Comparison of ENCODE assay signal across 9 mouse cellular contexts in genomic region chr17:56715360-56715759, GRCm38 (mm10). TPM values are rescaled to one million over a fixed set of nuclear protein-coding genes. Genes with fewer than 3 reads are reported as not detected.
DNase-seq lines count a peak whose midpoint lies in the region; ATAC-seq and TF ChIP-seq lines count a peak whose summit lies in the region.
"Had no signal": no experiment of that assay in that cellular context is flagged by ENCODE, and none has a peak within 500 bp of the region (broad histone marks: within the 10 kb centered on the region; RNA-seq: fewer than 3 reads in every experiment).

No protein-coding gene starts in this region.

- H3K27me3 ChIP-seq in heart, embryonic 13.5 days (replicated peaks) = no peaks in the 10 kb centered on the region
- no peaks in the 10 kb centered on the region for H3K27me3 ChIP-seq in G1E (ENCODE audit: insufficient read depth, low read length)
- H3K27me3 ChIP-seq in embryonic facial prominence, embryonic 15.5 days = no peaks in the 10 kb centered on the region
- H3K27me3 ChIP-seq in limb, embryonic 14.5 days (ENCODE audit: control insufficient read depth, insufficient read depth, low read length) = no peaks in the 10 kb centered on the region
- H3K27me3 ChIP-seq: Patski had no signal

- WGBS in heart, embryonic 13.5 days = 53% methylated on average over 11 of the region's 11 CpGs
- WGBS in embryonic facial prominence, embryonic 15.5 days = 54% methylated on average over 11 of the region's 11 CpGs
- 50% methylated on average over 11 of the region's 11 CpGs for WGBS in limb, embryonic 14.5 days

- peak overlapping the region; percentile 89 for H3K9ac ChIP-seq in heart, embryonic 13.5 days
- H3K9ac ChIP-seq in embryonic facial prominence, embryonic 15.5 days = no peak overlapping the region
- H3K9ac ChIP-seq in limb, embryonic 14.5 days (ENCODE audit: low read depth, low read length, severe bottlenecking) = 0 out of 2 replicates have a peak overlapping the region, but pooled peaks have one; percentile 69

- no peak for TF ChIP-seq CTCF in G1E (IDR thresholded peaks at IDR 0.05; ENCODE audit: low read depth, low read length)

- no peak overlapping the region for H3K27ac ChIP-seq in heart, embryonic 13.5 days (replicated peaks)
- H3K27ac ChIP-seq in embryonic facial prominence, embryonic 15.5 days (replicated peaks) = no peak overlapping the region
- H3K27ac ChIP-seq in limb, embryonic 14.5 days (replicated peaks; ENCODE audit: low read depth, low read length) = no peak overlapping the region

- H3K4me3 ChIP-seq in heart, embryonic 13.5 days = peak overlapping the region; percentile 71
- peak overlapping the region; percentile 86; the same call in 1 of the 2 replicates for H3K4me3 ChIP-seq in G1E (ENCODE audit: low read depth, low read length)
- H3K4me3 ChIP-seq in embryonic facial prominence, embryonic 15.5 days (replicated peaks) = peak overlapping the region; percentile 89; the same call in 1 of the 2 replicates
- peak overlapping the region; percentile 53; the same call in 1 of the 2 replicates for H3K4me3 ChIP-seq in limb, embryonic 14.5 days (replicated peaks; ENCODE audit: low read length)

- peaks cover 32% of the 10 kb centered on the region for H3K36me3 ChIP-seq in heart, embryonic 13.5 days
- H3K36me3 ChIP-seq in G1E (replicated peaks) = peaks cover 70% of the 10 kb centered on the region
- H3K36me3 ChIP-seq in embryonic facial prominence, embryonic 15.5 days = peaks cover 25% of the 10 kb centered on the region
- H3K36me3 ChIP-seq in limb, embryonic 14.5 days (ENCODE audit: control insufficient read depth, insufficient read depth, low read length) = peaks cover 35% of the 10 kb centered on the region

- ATAC-seq in heart, embryonic 13.5 days (ENCODE audit: extremely low read depth, insufficient number of reproducible peaks, low FRiP score, low TSS enrichment) = no peak
- ATAC-seq in G1E (ENCODE audit: extremely low read depth, insufficient number of reproducible peaks, low FRiP score, poor library complexity, severe bottlenecking) = no peak
- ATAC-seq in embryonic facial prominence, embryonic 15.5 days (ENCODE audit: insufficient number of reproducible peaks, low FRiP score, low TSS enrichment, low read depth) = no peak
- no peak for ATAC-seq in limb, embryonic 14.5 days (ENCODE audit: low FRiP score, low read depth)
- ATAC-seq: Patski had no signal

- no peak for TF ChIP-seq POLR2A in limb, embryonic 14.5 days (IDR thresholded peaks at IDR 0.05; ENCODE audit: borderline replicate concordance, extremely low read depth, insufficient read depth, insufficient read length)

- peaks cover 42% of the 10 kb centered on the region for H3K4me1 ChIP-seq in heart, embryonic 13.5 days
- H3K4me1 ChIP-seq in G1E (ENCODE audit: insufficient read depth, low read depth, low read length) = peaks cover 62% of the 10 kb centered on the region
- peaks cover 37% of the 10 kb centered on the region for H3K4me1 ChIP-seq in embryonic facial prominence, embryonic 15.5 days
- H3K4me1 ChIP-seq in limb, embryonic 14.5 days (ENCODE audit: control insufficient read depth, insufficient read depth, low read length) = peaks cover 18% of the 10 kb centered on the region

- H3K4me2 ChIP-seq in heart, embryonic 13.5 days = peak overlapping the region; percentile 87
- peak overlapping the region; percentile 84 for H3K4me2 ChIP-seq in embryonic facial prominence, embryonic 15.5 days (replicated peaks)
- peak overlapping the region; percentile 65 for H3K4me2 ChIP-seq in limb, embryonic 14.5 days (replicated peaks; ENCODE audit: low read depth, low read length, severe bottlenecking)

- H3K9me3 ChIP-seq in heart, embryonic 13.5 days = no peaks in the 10 kb centered on the region
- H3K9me3 ChIP-seq in G1E (replicated peaks) = no peaks in the 10 kb centered on the region
- H3K9me3 ChIP-seq in embryonic facial prominence, embryonic 15.5 days (replicated peaks) = no peaks in the 10 kb centered on the region
- no peaks in the 10 kb centered on the region for H3K9me3 ChIP-seq in limb, embryonic 14.5 days (ENCODE audit: control insufficient read depth, low read length)

- no peak for DNase-seq in heart, adult 18-20 months
- no peak for DNase-seq in G1E (ENCODE audit: low spot score)
- no peak for DNase-seq in limb, embryonic 14.5 days (ENCODE audit: low spot score)
- DNase-seq in left cerebral cortex, adult 11 months (ENCODE audit: low spot score) = no peak
- DNase-seq in right cerebral cortex, postnatal 10 days (ENCODE audit: low spot score in 2 of 2) = no peak
- DNase-seq in B cell, adult 2 months = no peak

RNA-seq across cellular contexts. Expression of gene Ndufa11, which starts 2.2 kb away (rescaled TPM):
- polyA plus RNA-seq in heart, embryonic 13.5 days (2015; fragmentation: Nextera tagmentation; extraction: Ambion mirVana) = 783 and 886 TPM in 2 replicates
- 100 to 1,000 TPM; 844 to 954 TPM for total RNA-seq in heart, adult 18-20 months (2021)
- total RNA-seq in G1E (2014; fragmentation: Nextera tagmentation) = 60.5 and 74.9 TPM in 2 replicates
- total RNA-seq in G1E (2017) = 186 and 247 TPM in 2 replicates
- polyA plus RNA-seq in G1E (2012) = 270 and 319 TPM in 2 replicates
- 422 and 425 TPM in 2 replicates for polyA plus RNA-seq in embryonic facial prominence, embryonic 15.5 days (2015; fragmentation: Nextera tagmentation; extraction: Ambion mirVana)
- 251 and 322 TPM in 2 replicates for polyA plus RNA-seq in limb, embryonic 14.5 days (2012; rRNA removed)
- 469 and 480 TPM in 2 replicates for polyA plus RNA-seq in limb, embryonic 14.5 days (2014; fragmentation: Nextera tagmentation; extraction: Ambion mirVana)

RNA-seq across cellular contexts. Expression of gene Vmac, which starts 2.5 kb away (rescaled TPM):
- 12.7 and 13.3 TPM in 2 replicates for polyA plus RNA-seq in heart, embryonic 13.5 days (2015; fragmentation: Nextera tagmentation; extraction: Ambion mirVana)
- 1 to 10 TPM; 3.3 to 4.5 TPM for total RNA-seq in heart, adult 18-20 months (2021)
- total RNA-seq in G1E (2014; fragmentation: Nextera tagmentation) (32.0 and 46.9 TPM in 2 replicates), G1E (2017) (9.4 and 10.3 TPM in 2 replicates)
- 12.9 and 16.3 TPM in 2 replicates for polyA plus RNA-seq in G1E (2012)
- polyA plus RNA-seq in embryonic facial prominence, embryonic 15.5 days (2015; fragmentation: Nextera tagmentation; extraction: Ambion mirVana) = 23.9 and 26.1 TPM in 2 replicates
- polyA plus RNA-seq in limb, embryonic 14.5 days (2012; rRNA removed) = 23.4 and 24.1 TPM in 2 replicates
- 24.1 and 25.0 TPM in 2 replicates for polyA plus RNA-seq in limb, embryonic 14.5 days (2014; fragmentation: Nextera tagmentation; extraction: Ambion mirVana)

RNA-seq across cellular contexts. Expression of gene Nrtn, which starts 42.0 kb away (rescaled TPM):
- 7.9 and 8.6 TPM in 2 replicates for polyA plus RNA-seq in heart, embryonic 13.5 days (2015; fragmentation: Nextera tagmentation; extraction: Ambion mirVana)
- total RNA-seq in heart, adult 18-20 months (2021) = 10 to 100 TPM; 25.1 to 32.1 TPM
- total RNA-seq in G1E (2014; fragmentation: Nextera tagmentation) (not detected in 2 replicates), G1E (2017) (not detected in 2 replicates)
- polyA plus RNA-seq in G1E (2012) = not detected in 2 replicates
- polyA plus RNA-seq in embryonic facial prominence, embryonic 15.5 days (2015; fragmentation: Nextera tagmentation; extraction: Ambion mirVana) = 24.6 and 29.5 TPM in 2 replicates
- polyA plus RNA-seq in limb, embryonic 14.5 days (2012; rRNA removed) = 24.1 and 36.7 TPM in 2 replicates
- polyA plus RNA-seq in limb, embryonic 14.5 days (2014; fragmentation: Nextera tagmentation; extraction: Ambion mirVana) = 31.9 and 36.5 TPM in 2 replicates

RNA-seq across cellular contexts. Expression of gene Ranbp3, which starts 42.3 kb away (rescaled TPM):
- 58.8 and 66.6 TPM in 2 replicates for polyA plus RNA-seq in heart, embryonic 13.5 days (2015; fragmentation: Nextera tagmentation; extraction: Ambion mirVana)
- 10 to 100 TPM; 33.8 to 35.7 TPM for total RNA-seq in heart, adult 18-20 months (2021)
- total RNA-seq in G1E (2014; fragmentation: Nextera tagmentation) (39.4 and 54.7 TPM in 2 replicates), G1E (2017) (70.5 and 83.3 TPM in 2 replicates)
- 142 and 143 TPM in 2 replicates for polyA plus RNA-seq in G1E (2012)
- polyA plus RNA-seq in embryonic facial prominence, embryonic 15.5 days (2015; fragmentation: Nextera tagmentation; extraction: Ambion mirVana) = 90.4 and 91.7 TPM in 2 replicates
- 139 and 154 TPM in 2 replicates for polyA plus RNA-seq in limb, embryonic 14.5 days (2012; rRNA removed)
- polyA plus RNA-seq in limb, embryonic 14.5 days (2014; fragmentation: Nextera tagmentation; extraction: Ambion mirVana) = 86.3 and 93.8 TPM in 2 replicates

RNA-seq across cellular contexts. Expression of gene Dus3l, which starts 49.2 kb away (rescaled TPM):
- 31.9 and 33.2 TPM in 2 replicates for polyA plus RNA-seq in heart, embryonic 13.5 days (2015; fragmentation: Nextera tagmentation; extraction: Ambion mirVana)
- total RNA-seq in heart, adult 18-20 months (2021) = 10 to 100 TPM; 15.3 to 16.1 TPM
- total RNA-seq in G1E (2014; fragmentation: Nextera tagmentation) (8.7 and 12.0 TPM in 2 replicates), G1E (2017) (12.4 and 15.0 TPM in 2 replicates)
- polyA plus RNA-seq in G1E (2012) = 52.5 and 57.1 TPM in 2 replicates
- 44.4 and 47.8 TPM in 2 replicates for polyA plus RNA-seq in embryonic facial prominence, embryonic 15.5 days (2015; fragmentation: Nextera tagmentation; extraction: Ambion mirVana)
- 107 and 144 TPM in 2 replicates for polyA plus RNA-seq in limb, embryonic 14.5 days (2012; rRNA removed)
- polyA plus RNA-seq in limb, embryonic 14.5 days (2014; fragmentation: Nextera tagmentation; extraction: Ambion mirVana) = 43.6 and 44.4 TPM in 2 replicates
